Mouse (Mus musculus) neural tube, embryonic 10.5 days (tissue): ENCODE measurements around the gene Snx29.
"Not testable (repeated sequence)": the region's sequence is repeated elsewhere in the genome, so short reads cannot be mapped to it uniquely, and the experiment has no call there.

Experiments used
- DNase-seq: peaks from one replicate; pipeline ENCODE4 v3.0.0-alpha.2; 2017; ENCODE audit warnings: low spot score; ENCODE audit errors: extremely low spot score

Gene Snx29

GRCm38 (mm10) chr16:11359919-11360318, 37.2 kb downstream of the Snx29 start:
- DNase-seq, result no peak

GRCm38 (mm10) chr16:11360576-11360975, 37.9 kb downstream of the Snx29 start:
- not testable (repeated sequence) for DNase-seq

GRCm38 (mm10) chr16:11365626-11366025, 42.9 kb downstream of the Snx29 start:
- no peak for DNase-seq

GRCm38 (mm10) chr16:11366851-11367250, 44.1 kb downstream of the Snx29 start:
- DNase-seq, result no peak

- no peak for DNase-seq
These were observed 45.7 kb downstream of the Snx29 start for GRCm38 (mm10) chr16:11368412-11368811.

- no peak for DNase-seq
These were observed 46.5 kb downstream of the Snx29 start for GRCm38 (mm10) chr16:11369162-11369561.

GRCm38 (mm10) chr16:11369642-11370041, 46.9 kb downstream of the Snx29 start:
- no peak for DNase-seq

GRCm38 (mm10) chr16:11370132-11370544, 47.4 kb downstream of the Snx29 start:
- DNase-seq, result no peak

GRCm38 (mm10) chr16:11379264-11379663, 56.6 kb downstream of the Snx29 start:
- no peak for DNase-seq

- DNase-seq, result no peak
These were observed 57.3 kb downstream of the Snx29 start for GRCm38 (mm10) chr16:11380038-11380437.

GRCm38 (mm10) chr16:11380871-11381270, 58.2 kb downstream of the Snx29 start:
- no peak for DNase-seq

GRCm38 (mm10) chr16:11384361-11384760, 61.7 kb downstream of the Snx29 start:
- DNase-seq, result no peak

- DNase-seq, result no peak
These were observed 62.4 kb downstream of the Snx29 start for GRCm38 (mm10) chr16:11385150-11385549.

- no peak for DNase-seq
These were observed 63.1 kb downstream of the Snx29 start for GRCm38 (mm10) chr16:11385798-11386197.

- DNase-seq, result no peak
These were observed 63.5 kb downstream of the Snx29 start for GRCm38 (mm10) chr16:11386221-11386620.

GRCm38 (mm10) chr16:11388085-11388484, 65.4 kb downstream of the Snx29 start:
- DNase-seq, result no peak

- no peak for DNase-seq
These were observed 66.6 kb downstream of the Snx29 start for GRCm38 (mm10) chr16:11389324-11389723.

- no peak for DNase-seq
These were observed 73.9 kb downstream of the Snx29 start for GRCm38 (mm10) chr16:11396570-11396969.

- DNase-seq, result no peak
These were observed 76.7 kb downstream of the Snx29 start for GRCm38 (mm10) chr16:11399386-11399785.

- no peak for DNase-seq
These were observed 77.3 kb downstream of the Snx29 start for GRCm38 (mm10) chr16:11399845-11400565.

GRCm38 (mm10) chr16:11400936-11401335, 78.2 kb downstream of the Snx29 start:
- no peak for DNase-seq

- no peak for DNase-seq
These were observed 82.5 kb downstream of the Snx29 start for GRCm38 (mm10) chr16:11405193-11405592.

GRCm38 (mm10) chr16:11406201-11406600, 83.5 kb downstream of the Snx29 start:
- no peak for DNase-seq
